Mouse (Mus musculus): Measurements from ENCODE around the gene Lancl1. TPM values are rescaled to one million over a fixed set of nuclear protein-coding genes. Genes with fewer than 3 reads are reported as not detected.
A peak's percentile ranks its signal among the peaks of the same experiment; 100 is the strongest.

The Lancl1 gene
- polyA plus RNA-seq, 1 experiment from 2014 or later: 66.0 TPM

- Histone ChIP-seq H3K4me3 (no peak overlapping the region), H3K27ac (no peak overlapping the region), H3K27me3 (ENCODE audit: poor library complexity, severe bottlenecking) (no peaks in the 10 kb centered on the region), H3K4me1 (no peaks in the 10 kb centered on the region), H3K36me3 (replicated peaks) (peaks cover 53% of the 10 kb centered on the region), H3K9me3 (no peaks in the 10 kb centered on the region)
- WGBS: 88% methylated on average over 6 of the region's 6 CpGs
- no peak for DNase-seq (ENCODE audit: extremely low spot score, low spot score)
Measured at GRCm38 (mm10) chr1:67002226-67002625, 36.4 kb downstream of the Lancl1 start.

GRCm38 (mm10) chr1:67001367-67001766 lies 37.3 kb downstream of the Lancl1 start:
- Histone ChIP-seq H3K27me3 (ENCODE audit: poor library complexity, severe bottlenecking) (no peaks in the 10 kb centered on the region), H3K36me3 (replicated peaks) (peaks cover 46% of the 10 kb centered on the region), H3K9me3 (no peaks in the 10 kb centered on the region), H3K4me3 (no peak overlapping the region), H3K4me1 (no peaks in the 10 kb centered on the region), H3K27ac (no peak overlapping the region)
- 94% methylated on average over 1 of the region's 1 CpGs for WGBS
- DNase-seq (ENCODE audit: extremely low spot score, low spot score): no peak

DNA sequence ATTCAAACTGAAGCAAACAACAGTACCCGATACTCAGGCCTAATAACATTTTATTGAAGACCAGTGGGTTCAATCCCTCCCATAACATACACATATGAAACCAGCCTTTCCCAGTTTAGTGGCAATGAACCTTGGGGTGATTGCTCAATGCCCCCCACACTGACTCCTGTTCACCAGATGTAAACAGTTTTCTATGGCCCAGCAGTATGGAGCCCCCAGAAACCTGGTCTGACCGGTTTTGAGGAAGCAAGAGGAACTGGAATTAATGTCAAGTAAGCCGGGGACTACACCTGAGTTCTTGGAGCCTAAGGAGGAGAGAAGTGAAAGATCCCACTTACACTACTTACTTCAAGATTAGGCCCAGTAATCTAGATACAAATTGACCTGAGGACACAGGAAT lies 38.2 kb downstream of the Lancl1 start:
- 87% methylated on average over 3 of the region's 3 CpGs for WGBS
- H3K9me3 ChIP-seq: no peaks in the 10 kb centered on the region
- H3K4me3 ChIP-seq: no peak overlapping the region
- H3K27ac ChIP-seq: no peak overlapping the region
- no peaks in the 10 kb centered on the region for H3K4me1 ChIP-seq
- DNase-seq (ENCODE audit: extremely low spot score, low spot score): no peak
- no peaks in the 10 kb centered on the region for H3K27me3 ChIP-seq (ENCODE audit: poor library complexity, severe bottlenecking)
- peaks cover 37% of the 10 kb centered on the region for H3K36me3 ChIP-seq (replicated peaks)

DNA sequence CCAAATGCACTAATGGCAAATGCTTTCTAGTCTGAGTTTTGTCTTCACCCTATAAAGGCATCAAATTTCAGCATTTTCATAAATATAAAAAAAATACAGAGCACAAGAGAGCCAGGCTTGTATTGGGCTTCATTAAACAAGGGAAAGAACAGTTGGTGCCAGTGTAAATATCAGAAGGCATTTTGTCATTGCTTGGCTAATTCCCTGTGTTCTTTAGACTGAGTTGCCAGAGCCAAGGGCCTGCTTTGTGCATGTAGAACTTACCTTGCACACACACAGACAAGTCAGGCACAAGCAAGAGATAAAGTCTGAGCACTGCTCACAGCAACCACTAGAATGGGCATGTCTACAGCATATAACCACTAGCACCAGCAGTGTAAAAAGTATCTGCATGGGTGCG lies 40.1 kb downstream of the Lancl1 start:
- peaks cover 19% of the 10 kb centered on the region for H3K36me3 ChIP-seq (replicated peaks)
- H3K4me3 ChIP-seq: no peak overlapping the region
- no peak overlapping the region for H3K27ac ChIP-seq
- H3K4me1 ChIP-seq: no peaks in the 10 kb centered on the region
- DNase-seq (ENCODE audit: extremely low spot score, low spot score): no peak
- 93% methylated on average over 1 of the region's 1 CpGs for WGBS
- H3K9me3 ChIP-seq: no peaks in the 10 kb centered on the region
- no peaks in the 10 kb centered on the region for H3K27me3 ChIP-seq (ENCODE audit: poor library complexity, severe bottlenecking)

GRCm38 (mm10) chr1:66998188-66998587 lies 40.5 kb downstream of the Lancl1 start:
- Histone ChIP-seq H3K27me3 (ENCODE audit: poor library complexity, severe bottlenecking) (no peaks in the 10 kb centered on the region), H3K9me3 (no peaks in the 10 kb centered on the region), H3K4me3 (no peak overlapping the region), H3K4me1 (no peaks in the 10 kb centered on the region), H3K36me3 (replicated peaks) (peaks cover 14% of the 10 kb centered on the region), H3K27ac (no peak overlapping the region)
- peak; percentile 6 for DNase-seq (ENCODE audit: extremely low spot score, low spot score)
- WGBS: 93% methylated on average over 4 of the region's 4 CpGs

DNA sequence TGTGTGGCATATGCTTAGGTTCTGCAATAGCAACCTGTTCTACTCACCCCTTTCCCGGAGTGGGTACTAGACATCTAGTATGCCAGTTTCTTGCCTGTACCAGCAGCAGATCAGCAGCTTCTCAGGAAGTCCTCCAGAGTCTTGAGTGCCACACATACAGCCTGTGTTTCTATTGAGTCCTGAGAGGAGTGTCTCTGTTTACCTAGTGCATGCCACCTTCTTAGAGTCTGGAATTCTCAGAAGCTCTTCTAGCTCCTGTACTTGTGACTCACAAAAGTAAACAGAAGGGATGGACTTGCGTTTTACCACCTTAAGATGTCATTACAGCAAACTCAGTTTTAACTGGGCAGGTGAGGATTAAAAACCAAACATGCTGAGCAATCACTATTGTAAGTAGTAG lies 41.9 kb downstream of the Lancl1 start:
- Histone ChIP-seq H3K27me3 (ENCODE audit: poor library complexity, severe bottlenecking) (no peaks in the 10 kb centered on the region), H3K36me3 (replicated peaks) (peaks cover 2% of the 10 kb centered on the region; the same call in 1 of the 2 replicates), H3K27ac (no peak overlapping the region), H3K4me1 (no peaks in the 10 kb centered on the region), H3K9me3 (no peaks in the 10 kb centered on the region), H3K4me3 (no peak overlapping the region)
- no peak for DNase-seq (ENCODE audit: extremely low spot score, low spot score)
- 88% methylated on average over 2 of the region's 2 CpGs for WGBS

GRCm38 (mm10) chr1:66992764-66993163 lies 45.9 kb downstream of the Lancl1 start:
- no peaks in the 10 kb centered on the region for H3K36me3 ChIP-seq (replicated peaks)
- no peak overlapping the region for H3K4me3 ChIP-seq
- H3K27me3 ChIP-seq (ENCODE audit: poor library complexity, severe bottlenecking): no peaks in the 10 kb centered on the region
- H3K27ac ChIP-seq: no peak overlapping the region
- peaks cover 3% of the 10 kb centered on the region; the same call in 1 of the 2 replicates for H3K4me1 ChIP-seq
- no peaks in the 10 kb centered on the region for H3K9me3 ChIP-seq
- no peak for DNase-seq (ENCODE audit: extremely low spot score, low spot score)

DNA sequence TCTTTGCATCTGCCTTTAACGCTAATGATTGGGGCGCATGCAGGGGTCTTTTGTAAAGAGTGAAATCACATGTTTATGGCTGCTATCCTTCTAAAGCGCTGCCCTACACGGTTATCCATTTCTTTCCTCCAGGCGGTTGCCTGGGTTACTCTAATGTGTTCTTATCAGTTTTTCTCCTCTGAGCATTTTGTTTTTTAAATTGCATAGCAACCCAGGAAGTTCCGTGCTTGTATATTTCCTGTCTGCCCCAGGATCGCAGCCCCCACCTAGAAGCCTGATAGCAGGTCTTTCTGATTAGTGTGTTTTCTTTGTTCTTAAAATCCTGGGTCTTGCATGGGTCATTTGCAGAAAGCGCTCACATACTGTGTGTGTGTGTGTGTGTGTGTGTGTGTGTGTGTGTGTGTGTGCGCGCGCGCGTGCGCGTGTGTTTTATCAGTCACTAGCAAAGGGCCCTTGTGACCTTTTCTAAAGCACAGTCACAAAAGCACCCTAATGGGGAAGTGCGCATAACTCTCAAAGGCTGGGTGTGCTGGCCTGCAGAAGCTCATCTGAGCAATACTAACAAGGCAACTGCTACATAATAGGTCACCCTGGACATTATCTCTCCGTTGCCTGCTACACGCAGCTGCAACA lies 51.0 kb downstream of the Lancl1 start:
- 86% methylated on average over 18 of the region's 18 CpGs for WGBS
- H3K27ac ChIP-seq: no peak overlapping the region
- no peaks in the 10 kb centered on the region for H3K27me3 ChIP-seq (ENCODE audit: poor library complexity, severe bottlenecking)
- DNase-seq (ENCODE audit: extremely low spot score, low spot score): peak; percentile 13
- no peak overlapping the region for H3K4me3 ChIP-seq
- H3K9me3 ChIP-seq: no peaks in the 10 kb centered on the region
- no peaks in the 10 kb centered on the region for H3K36me3 ChIP-seq (replicated peaks)
- H3K4me1 ChIP-seq: peaks cover 7% of the 10 kb centered on the region; the same call in 1 of the 2 replicates

GRCm38 (mm10) chr1:66985906-66986305 lies 52.8 kb downstream of the Lancl1 start:
- no peaks in the 10 kb centered on the region for H3K36me3 ChIP-seq (replicated peaks)
- no peak overlapping the region for H3K4me3 ChIP-seq
- H3K4me1 ChIP-seq: peaks cover 7% of the 10 kb centered on the region; the same call in 1 of the 2 replicates
- H3K27me3 ChIP-seq (ENCODE audit: poor library complexity, severe bottlenecking): no peaks in the 10 kb centered on the region
- no peaks in the 10 kb centered on the region for H3K9me3 ChIP-seq
- DNase-seq (ENCODE audit: extremely low spot score, low spot score): no peak
- H3K27ac ChIP-seq: no peak overlapping the region
- 82% methylated on average over 4 of the region's 4 CpGs for WGBS

GRCm38 (mm10) chr1:66985129-66985698 lies 53.5 kb downstream of the Lancl1 start:
- H3K27me3 ChIP-seq (ENCODE audit: poor library complexity, severe bottlenecking): no peaks in the 10 kb centered on the region
- peaks cover 7% of the 10 kb centered on the region; the same call in 1 of the 2 replicates for H3K4me1 ChIP-seq
- H3K4me3 ChIP-seq: no peak overlapping the region
- DNase-seq (ENCODE audit: extremely low spot score, low spot score): no peak
- no peak overlapping the region for H3K27ac ChIP-seq
- 73% methylated on average over 7 of the region's 7 CpGs for WGBS
- no peaks in the 10 kb centered on the region for H3K36me3 ChIP-seq (replicated peaks)
- no peaks in the 10 kb centered on the region for H3K9me3 ChIP-seq

- no peak overlapping the region for H3K4me3 ChIP-seq
- no peaks in the 10 kb centered on the region for H3K4me1 ChIP-seq
- H3K36me3 ChIP-seq (replicated peaks): no peaks in the 10 kb centered on the region
- no peaks in the 10 kb centered on the region for H3K27me3 ChIP-seq (ENCODE audit: poor library complexity, severe bottlenecking)
- H3K27ac ChIP-seq: no peak overlapping the region
- WGBS: 96% methylated on average over 1 of the region's 1 CpGs
- no peaks in the 10 kb centered on the region for H3K9me3 ChIP-seq
- DNase-seq (ENCODE audit: extremely low spot score, low spot score): no peak
Measured at GRCm38 (mm10) chr1:66980129-66980528, 58.5 kb downstream of the Lancl1 start.

GRCm38 (mm10) chr1:66975456-66975855 lies 63.2 kb downstream of the Lancl1 start:
- Histone ChIP-seq H3K9me3 (no peaks in the 10 kb centered on the region), H3K27me3 (ENCODE audit: poor library complexity, severe bottlenecking) (no peaks in the 10 kb centered on the region), H3K4me3 (no peak overlapping the region), H3K36me3 (replicated peaks) (no peaks in the 10 kb centered on the region), H3K4me1 (no peaks in the 10 kb centered on the region), H3K27ac (no peak overlapping the region)
- DNase-seq (ENCODE audit: extremely low spot score, low spot score): no peak
- 92% methylated on average over 2 of the region's 2 CpGs for WGBS

GRCm38 (mm10) chr1:66964857-66965256 lies 73.8 kb downstream of the Lancl1 start:
- WGBS: 87% methylated on average over 4 of the region's 4 CpGs
- Histone ChIP-seq H3K4me3 (no peak overlapping the region), H3K9me3 (no peaks in the 10 kb centered on the region), H3K36me3 (replicated peaks) (no peaks in the 10 kb centered on the region), H3K27ac (no peak overlapping the region), H3K4me1 (peaks cover 5% of the 10 kb centered on the region; the same call in 1 of the 2 replicates), H3K27me3 (ENCODE audit: poor library complexity, severe bottlenecking) (no peaks in the 10 kb centered on the region)
- no peak for DNase-seq (ENCODE audit: extremely low spot score, low spot score)
